Mouse (Mus musculus) adipocyte (in vitro differentiated cells): ENCODE results near the gene Olfm2.

ENCODE experiments used
- DNase-seq: peaks from one replicate; pipeline ENCODE4 v3.0.0-alpha.2; 2016; ENCODE audit warnings: low spot score

Gene Olfm2

GRCm38 (mm10) chr9:20746017-20746660 lies at the start of gene Olfm2:
Gene Olfm2, minus strand, starts transcription at chr9:20746349.
- no peak for DNase-seq

DNA sequence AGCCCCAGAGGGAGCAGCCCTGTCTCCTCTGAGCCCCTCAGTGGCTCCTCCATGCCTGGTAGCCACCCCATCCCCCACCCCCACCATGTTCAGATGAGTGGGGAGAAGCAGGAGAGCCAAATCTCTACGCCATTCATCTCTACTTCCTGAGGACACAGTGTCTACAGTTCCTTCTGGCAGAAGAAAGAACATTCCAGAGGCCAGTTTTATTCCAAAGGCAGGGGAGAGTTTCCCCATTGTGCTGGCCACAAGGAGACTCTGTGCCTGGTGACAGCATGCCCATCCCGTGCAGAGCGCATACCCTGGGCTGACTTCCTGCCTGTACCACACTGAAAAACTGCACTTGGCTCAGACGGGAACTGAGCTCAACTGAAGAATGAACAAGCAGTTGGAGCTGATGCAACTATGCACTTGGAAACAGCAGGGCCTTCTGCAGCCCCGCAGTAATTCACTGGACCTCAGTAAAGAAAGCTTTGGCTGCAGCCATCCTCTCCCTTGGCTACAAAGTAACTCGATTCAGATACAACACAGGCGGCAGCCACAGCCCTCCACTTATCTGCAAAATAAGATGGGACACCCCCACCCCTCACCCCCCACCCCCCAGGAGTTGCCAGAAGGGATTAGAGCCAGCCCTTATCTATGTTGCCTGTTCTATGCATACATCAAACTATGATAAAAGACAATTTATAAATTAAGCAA lies 48.1 kb upstream of the Olfm2 start:
- peak; percentile 85 for DNase-seq

- DNase-seq: peak; percentile 16
Measured at GRCm38 (mm10) chr9:20790345-20790744, 44.2 kb upstream of the Olfm2 start.

DNA sequence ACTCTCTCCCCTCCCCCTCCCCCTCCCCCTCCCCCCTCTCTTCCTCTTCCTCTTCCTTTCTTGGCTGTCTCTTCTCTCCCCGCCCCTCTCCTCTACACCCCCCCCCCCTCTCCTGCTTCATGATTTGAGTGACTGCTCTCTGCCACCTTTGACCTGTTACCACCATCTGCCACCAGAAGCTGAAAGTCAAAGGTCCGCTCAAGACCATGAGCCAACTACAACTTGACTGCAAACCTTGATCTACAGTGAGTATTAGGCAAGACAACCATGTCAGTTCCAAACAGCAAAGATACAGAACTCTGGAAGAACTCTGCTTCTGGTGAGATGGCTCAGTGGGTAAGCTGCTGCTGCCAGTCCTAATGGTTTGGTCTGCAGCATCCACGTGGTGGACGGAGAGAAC lies 43.5 kb upstream of the Olfm2 start:
- DNase-seq: peak; percentile 64

DNA sequence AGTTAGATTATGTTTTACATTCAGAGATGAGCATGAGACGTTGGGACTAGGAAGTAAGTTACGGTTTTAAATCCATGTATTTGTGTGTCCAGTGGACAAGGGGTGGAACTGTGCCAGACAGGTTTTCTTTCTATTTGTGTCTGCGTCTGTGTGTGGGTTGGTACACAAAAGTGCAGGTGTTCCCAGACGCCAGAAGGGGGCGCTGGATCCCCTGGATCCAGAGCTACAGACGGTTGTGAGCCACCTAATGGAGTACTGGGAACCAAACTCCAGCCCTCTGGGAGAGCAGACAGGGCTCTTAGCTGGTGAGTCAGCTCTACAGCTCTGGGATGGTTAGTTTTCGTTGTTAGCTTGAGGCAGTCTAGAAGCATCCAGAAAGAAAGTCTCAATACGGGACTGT lies 41.8 kb upstream of the Olfm2 start:
- no peak for DNase-seq

DNA sequence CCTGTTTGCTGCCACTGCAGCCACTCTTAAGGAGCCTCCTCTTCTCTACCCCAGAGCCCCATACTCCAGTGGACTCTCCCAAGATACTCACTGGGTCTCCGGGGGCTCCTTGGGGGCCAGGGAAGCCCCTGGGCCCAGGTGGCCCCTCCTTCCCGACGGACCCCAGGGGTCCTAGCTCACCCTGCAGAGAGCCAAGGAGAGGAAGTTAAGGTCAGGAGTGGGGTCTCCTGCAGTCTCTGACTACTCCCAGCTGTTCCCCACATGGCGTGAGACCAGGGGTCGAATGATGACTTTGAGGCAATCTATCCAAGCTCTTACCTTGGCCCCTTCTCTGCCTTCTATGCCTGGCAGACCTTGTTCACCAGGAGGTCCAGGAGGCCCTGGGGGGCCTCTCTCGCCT lies 38.9 kb upstream of the Olfm2 start:
- DNase-seq: no peak

GRCm38 (mm10) chr9:20781286-20781685 lies 35.1 kb upstream of the Olfm2 start:
- DNase-seq: peak; percentile 92

GRCm38 (mm10) chr9:20765274-20765673 lies 19.1 kb upstream of the Olfm2 start:
- DNase-seq: no peak

DNA sequence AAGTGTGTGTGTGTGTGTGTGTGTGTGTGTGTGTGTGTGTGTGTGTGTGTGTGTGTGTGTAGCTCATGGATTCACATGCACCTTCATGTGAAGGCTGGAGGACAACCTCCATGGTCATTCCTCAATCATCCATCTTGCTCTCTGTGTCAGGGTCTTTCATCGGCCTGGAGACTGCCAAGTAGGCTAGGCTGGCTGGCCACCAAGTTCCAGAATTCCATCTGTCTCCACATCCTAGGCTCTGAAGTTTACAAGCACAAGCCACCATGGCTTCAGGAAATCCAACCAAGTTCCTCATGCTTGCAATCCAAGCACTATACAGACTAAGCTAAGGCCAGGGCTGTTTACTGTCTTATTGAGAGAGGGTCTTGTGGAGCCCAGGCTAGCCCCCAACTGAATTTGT lies 16.9 kb upstream of the Olfm2 start:
- DNase-seq: peak; percentile 49

- no peak for DNase-seq
Measured at GRCm38 (mm10) chr9:20762197-20762961, 16.2 kb upstream of the Olfm2 start.

GRCm38 (mm10) chr9:20761388-20761787 lies 15.2 kb upstream of the Olfm2 start:
- DNase-seq: no peak

DNA sequence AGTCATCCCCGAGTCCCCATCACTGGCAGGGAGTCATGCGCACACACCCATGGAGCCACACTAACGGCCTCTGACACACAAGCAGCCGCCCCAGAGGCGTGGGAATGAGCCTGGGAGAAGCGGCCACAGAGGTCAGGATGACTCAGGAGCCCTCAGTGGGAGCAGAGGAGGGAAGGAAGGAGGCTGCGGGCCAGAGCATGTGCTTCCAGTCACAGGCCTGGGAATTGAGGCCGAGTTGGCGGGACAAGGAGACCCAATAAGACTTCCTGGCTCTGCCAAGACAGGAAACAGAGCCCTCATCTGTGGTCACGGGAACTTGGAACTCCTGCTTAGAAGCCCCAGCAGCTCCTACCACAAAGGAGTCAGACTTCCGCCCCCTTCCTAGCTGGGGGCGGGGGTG lies 14.7 kb upstream of the Olfm2 start:
- peak; percentile 98 for DNase-seq

DNA sequence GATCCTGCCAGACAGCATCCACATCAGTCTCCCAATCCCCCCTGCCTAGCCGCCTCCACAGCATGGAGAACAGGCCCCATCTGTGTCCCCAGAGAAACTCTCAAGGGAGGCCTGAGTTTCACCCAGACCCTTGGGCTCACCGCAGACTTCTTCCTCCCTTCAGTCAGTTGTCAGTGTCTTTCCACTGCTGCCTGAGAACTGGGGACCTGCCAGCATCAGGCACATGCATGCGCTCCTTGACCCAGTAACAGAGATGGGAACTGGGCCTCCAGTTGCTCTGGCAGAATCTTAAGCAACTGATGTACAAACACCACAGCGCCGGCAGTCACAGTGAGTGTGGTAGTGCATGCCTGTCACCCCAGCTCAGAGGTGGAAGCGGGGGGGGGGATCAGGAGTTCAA lies 12.7 kb upstream of the Olfm2 start:
- DNase-seq: peak; percentile 97

- DNase-seq: peak; percentile 35
Measured at GRCm38 (mm10) chr9:20758243-20758642, 12.1 kb upstream of the Olfm2 start.

- DNase-seq: peak; percentile 90
Measured at GRCm38 (mm10) chr9:20757087-20757955, 11.2 kb upstream of the Olfm2 start.

- DNase-seq: peak; percentile 59
Measured at GRCm38 (mm10) chr9:20756081-20756700, 10.0 kb upstream of the Olfm2 start.

DNA sequence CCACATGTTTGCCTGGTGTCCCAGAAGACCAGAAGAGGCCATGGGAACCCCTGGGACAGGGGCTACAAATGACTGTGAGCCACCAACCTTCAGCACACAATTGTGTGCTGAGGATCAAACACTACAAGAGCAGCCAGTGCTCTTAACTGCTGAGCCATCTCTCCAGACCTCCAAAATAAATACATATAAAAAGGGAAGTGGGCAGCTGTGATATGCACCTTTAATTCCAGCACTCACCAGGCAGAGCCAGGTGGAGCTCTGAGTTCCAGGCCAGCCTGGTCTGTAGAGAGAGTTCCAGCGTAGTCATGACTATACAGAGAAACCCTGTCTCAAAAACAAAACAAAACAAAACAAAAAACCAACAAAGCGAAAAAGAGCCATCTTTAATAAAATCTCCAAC lies 8.2 kb upstream of the Olfm2 start:
- no peak for DNase-seq

GRCm38 (mm10) chr9:20751477-20752029 lies 5.4 kb upstream of the Olfm2 start:
- DNase-seq: no peak

GRCm38 (mm10) chr9:20749213-20749612 lies 3.1 kb upstream of the Olfm2 start:
- no peak for DNase-seq

- DNase-seq: no peak
Measured at GRCm38 (mm10) chr9:20748540-20748939, 2.4 kb upstream of the Olfm2 start.

DNA sequence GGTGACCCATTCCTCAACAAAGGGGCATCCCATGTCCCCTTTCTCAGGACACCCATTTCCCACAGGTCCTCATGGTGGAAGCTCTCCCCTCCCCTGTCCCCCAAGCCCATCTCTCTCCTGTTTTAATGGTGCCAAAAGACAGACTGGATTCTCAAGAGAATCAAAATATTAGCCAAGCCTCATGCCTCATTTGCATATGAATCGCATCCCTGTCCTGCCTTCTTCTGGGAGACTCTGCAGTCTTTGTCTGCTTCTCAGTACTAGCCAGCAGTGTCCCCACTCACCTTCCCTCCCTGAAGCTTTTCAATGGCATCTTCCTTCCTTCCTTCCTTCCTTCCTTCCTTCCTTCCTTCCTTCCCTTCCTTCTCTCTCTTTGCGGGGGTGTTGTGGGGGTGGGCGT lies 1.5 kb upstream of the Olfm2 start:
- DNase-seq: no peak
